Mouse (Mus musculus) cerebellum, postnatal 14 days (tissue): ENCODE results near the gene Tada3.
"Not testable (repeated sequence)": the region's sequence is repeated elsewhere in the genome, so short reads cannot be mapped to it uniquely, and the experiment has no call there.

Experiments
- DNase-seq, 2 experiments: peaks; one replicate each; pipeline ENCODE4 v3.0.0; 2021; ENCODE audit warnings: mixed read lengths in 2 of 2

The Tada3 gene

GRCm38 (mm10) chr6:113342297-113342696 is 35.4 kb downstream of the Tada3 start:
- no peak for DNase-seq

- DNase-seq: no peak
Measured at GRCm38 (mm10) chr6:113341574-113341973, 36.1 kb downstream of the Tada3 start.

GRCm38 (mm10) chr6:113336852-113337620 is 40.6 kb downstream of the Tada3 start:
- no peak for DNase-seq

DNA sequence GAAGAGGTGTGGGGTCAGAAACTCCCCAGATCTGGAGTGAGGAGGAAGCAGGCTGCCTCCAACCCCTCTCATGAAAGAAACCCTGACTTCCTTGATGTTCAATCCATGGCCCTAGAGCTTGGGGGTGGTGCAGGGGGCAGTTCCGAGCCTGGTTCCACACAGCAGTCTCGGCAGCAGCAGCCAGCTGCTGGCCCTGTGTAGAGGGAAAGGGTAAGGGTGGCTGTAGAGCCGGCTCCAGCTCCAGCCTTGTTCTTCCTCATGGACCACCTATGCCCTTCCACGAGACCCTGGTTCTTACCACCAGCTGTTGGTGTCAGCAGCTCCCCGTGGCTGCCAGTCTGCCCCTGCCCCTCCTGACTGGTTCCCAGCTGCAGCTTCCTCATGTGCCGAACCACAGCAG is 43.5 kb downstream of the Tada3 start:
- no peak for DNase-seq

GRCm38 (mm10) chr6:113333137-113333950 is 44.3 kb downstream of the Tada3 start:
- peak; percentile 45 to 67 for DNase-seq

GRCm38 (mm10) chr6:113332734-113333133 is 44.9 kb downstream of the Tada3 start:
- not testable (repeated sequence) for DNase-seq

DNA sequence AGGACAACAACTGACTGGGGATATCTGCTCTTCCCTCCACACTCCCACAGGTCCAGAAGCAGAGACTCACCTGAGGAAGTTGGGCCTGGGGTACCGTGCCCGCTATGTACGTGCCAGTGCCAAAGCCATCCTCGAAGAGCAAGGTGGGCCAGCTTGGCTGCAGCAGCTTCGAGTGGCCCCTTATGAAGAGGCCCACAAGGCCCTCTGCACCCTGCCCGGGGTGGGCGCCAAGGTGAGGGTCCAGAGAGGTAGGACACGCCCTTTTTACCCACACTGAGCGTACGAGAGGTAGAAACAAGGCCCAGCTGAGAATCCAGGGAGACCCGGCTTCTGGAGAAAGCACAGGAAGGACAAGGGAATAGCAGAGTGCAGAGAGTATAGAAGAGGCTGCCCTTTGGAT is 46.0 kb downstream of the Tada3 start:
- no peak for DNase-seq

DNA sequence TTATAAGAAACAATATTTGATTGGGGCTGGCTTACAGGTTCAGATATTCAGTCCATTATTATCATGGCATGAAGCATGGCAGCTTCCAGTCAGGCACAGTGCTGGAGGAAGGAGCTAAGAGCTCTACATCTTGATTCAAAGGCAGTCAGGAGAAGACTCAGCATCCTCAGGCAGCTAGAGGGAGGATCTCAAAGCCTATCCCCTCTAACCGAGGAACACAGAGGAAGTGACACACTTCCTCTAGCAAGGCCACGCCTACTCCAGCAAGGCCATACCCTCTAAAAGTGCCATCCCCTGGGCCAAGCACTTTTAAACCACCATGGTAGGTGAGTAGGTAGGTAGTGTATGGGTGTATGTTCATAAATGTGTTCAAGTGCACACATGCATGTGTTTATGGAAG is 47.1 kb downstream of the Tada3 start:
- DNase-seq: no peak

GRCm38 (mm10) chr6:113329396-113329795 is 48.3 kb downstream of the Tada3 start:
- DNase-seq: no peak

- DNase-seq: peak; percentile 96 to 97
Measured at GRCm38 (mm10) chr6:113326533-113327315, 51.0 kb downstream of the Tada3 start, which contains the start of gene Ogg1. Gene Ogg1 (plus strand): TSS chr6:113326972.
